Mouse (Mus musculus): ENCODE results near the gene Igtp. TPM values are rescaled to one million over a fixed set of nuclear protein-coding genes. Genes with fewer than 3 reads are reported as not detected.
"Not testable (repeated sequence)": the region's sequence is repeated elsewhere in the genome, so short reads cannot be mapped to it uniquely, and the experiment has no call there.

Gene Igtp
- polyA plus RNA-seq, 1 experiment from 2014 or later: 9.7 TPM

DNA sequence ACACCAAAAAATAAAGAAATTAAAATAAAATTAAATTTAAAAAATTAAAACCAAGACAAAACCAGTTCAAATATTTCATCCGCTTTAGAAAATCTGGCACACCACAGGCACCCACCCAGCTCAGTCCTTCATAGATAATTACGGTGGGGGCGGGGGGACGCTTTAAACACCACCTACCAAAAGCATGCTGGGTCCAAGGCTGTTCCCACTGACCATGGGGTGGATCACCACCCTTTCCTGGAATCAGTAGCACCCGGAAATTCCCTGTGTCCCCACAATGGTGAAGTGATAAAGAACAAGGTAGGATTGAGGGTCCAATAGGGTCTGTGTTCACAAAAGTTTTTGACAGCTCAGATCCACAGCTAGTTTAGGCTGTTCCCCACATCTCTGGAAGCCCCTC lies 16.5 kb downstream of the Igtp start:
- H3K9ac ChIP-seq (replicated peaks; ENCODE audit: low read depth): no peak overlapping the region; the same call in 1 of the 2 replicates
- WGBS: 63% methylated on average over 5 of the region's 5 CpGs

DNA sequence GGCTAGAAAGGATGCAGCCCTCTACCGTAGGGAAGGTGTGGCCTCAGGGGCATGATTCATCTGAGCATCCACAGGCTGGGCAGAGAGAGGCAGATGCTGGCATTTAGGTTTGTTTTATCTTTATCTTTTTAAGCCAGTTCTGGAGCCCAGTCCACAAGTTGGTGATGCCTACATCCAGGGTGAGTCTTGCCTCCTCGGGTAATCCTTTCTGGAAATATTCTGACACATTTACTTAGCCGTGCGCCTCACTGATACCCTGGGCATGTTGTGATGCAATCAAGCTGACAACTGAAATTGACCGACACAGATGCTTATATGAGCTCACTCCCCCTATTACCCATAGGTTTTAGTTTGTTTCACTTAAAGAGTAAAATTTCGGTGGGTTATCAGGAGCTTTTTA lies 17.5 kb downstream of the Igtp start:
- 74% methylated on average over 6 of the region's 6 CpGs for WGBS
- Histone ChIP-seq H3K9ac (replicated peaks; ENCODE audit: low read depth) (no peak overlapping the region), H3K4me1 (ENCODE audit: insufficient read depth, low read depth, low read length) (peaks cover 5% of the 10 kb centered on the region; the same call in 1 of the 2 replicates), H3K9me3 (ENCODE audit: low read length) (no peaks in the 10 kb centered on the region), H3K36me3 (ENCODE audit: insufficient read depth, low read length) (no peaks in the 10 kb centered on the region), H3K4me3 (ENCODE audit: low read depth, low read length) (no peak overlapping the region), H3K4me2 (replicated peaks; ENCODE audit: low read depth, low read length) (no peak overlapping the region), H3K27me3 (replicated peaks; ENCODE audit: insufficient read depth, low read length) (no peaks in the 10 kb centered on the region), H3K27ac (ENCODE audit: low read length) (no peak overlapping the region)
- no peak for DNase-seq (ENCODE audit: low spot score)
- no peak for ATAC-seq
- TF ChIP-seq CTCF (IDR thresholded peaks at IDR 0.05) (no peak), EP300 (IDR thresholded peaks at IDR 0.05) (no peak)

More for the DNA sequence above, 16.5 kb downstream of the Igtp start:
- Histone ChIP-seq H3K4me1 (ENCODE audit: insufficient read depth, low read depth, low read length) (peaks cover 5% of the 10 kb centered on the region; the same call in 1 of the 2 replicates), H3K4me3 (ENCODE audit: low read depth, low read length) (peak overlapping the region; percentile 61), H3K4me2 (replicated peaks; ENCODE audit: low read depth, low read length) (peak overlapping the region; percentile 61), H3K27ac (ENCODE audit: low read length) (no peak overlapping the region), H3K36me3 (ENCODE audit: insufficient read depth, low read length) (no peaks in the 10 kb centered on the region), H3K9me3 (ENCODE audit: low read length) (no peaks in the 10 kb centered on the region), H3K27me3 (replicated peaks; ENCODE audit: insufficient read depth, low read length) (no peaks in the 10 kb centered on the region)
- no peak for TF ChIP-seq CTCF (IDR thresholded peaks at IDR 0.05)
- no peak for TF ChIP-seq EP300 (IDR thresholded peaks at IDR 0.05)
- DNase-seq (ENCODE audit: low spot score): no peak
- no peak for ATAC-seq

DNA sequence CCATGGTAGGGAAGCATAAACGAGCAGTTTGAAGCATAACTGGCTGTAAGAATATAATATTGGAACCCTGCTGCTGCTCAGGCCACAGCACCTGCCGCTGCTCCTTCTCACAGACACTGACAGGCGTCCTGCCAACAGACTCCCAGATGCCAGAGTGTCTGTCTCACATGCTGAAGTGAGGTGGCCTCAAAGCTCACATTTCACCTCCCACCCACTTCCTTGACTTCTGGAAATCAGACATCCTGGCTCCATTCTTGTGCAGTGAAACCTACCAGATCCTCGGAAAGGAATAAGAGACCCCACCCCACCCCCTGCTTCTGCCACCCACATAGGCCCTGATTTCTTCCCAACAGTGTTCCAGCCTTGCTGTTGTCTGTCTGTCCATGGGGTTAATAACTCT lies 24.4 kb downstream of the Igtp start:
- TF ChIP-seq EP300 (IDR thresholded peaks at IDR 0.05) (no peak), CTCF (IDR thresholded peaks at IDR 0.05) (no peak)
- Histone ChIP-seq H3K36me3 (ENCODE audit: insufficient read depth, low read length) (no peaks in the 10 kb centered on the region), H3K27me3 (replicated peaks; ENCODE audit: insufficient read depth, low read length) (no peaks in the 10 kb centered on the region), H3K4me2 (replicated peaks; ENCODE audit: low read depth, low read length) (no peak overlapping the region), H3K9me3 (ENCODE audit: low read length) (no peaks in the 10 kb centered on the region), H3K4me3 (ENCODE audit: low read depth, low read length) (no peak overlapping the region), H3K27ac (ENCODE audit: low read length) (no peak overlapping the region), H3K9ac (replicated peaks; ENCODE audit: low read depth) (no peak overlapping the region), H3K4me1 (ENCODE audit: insufficient read depth, low read depth, low read length) (no peaks in the 10 kb centered on the region)
- DNase-seq (ENCODE audit: low spot score): no peak
- no peak for ATAC-seq
- WGBS: 14% methylated on average over 4 of the region's 4 CpGs

DNA sequence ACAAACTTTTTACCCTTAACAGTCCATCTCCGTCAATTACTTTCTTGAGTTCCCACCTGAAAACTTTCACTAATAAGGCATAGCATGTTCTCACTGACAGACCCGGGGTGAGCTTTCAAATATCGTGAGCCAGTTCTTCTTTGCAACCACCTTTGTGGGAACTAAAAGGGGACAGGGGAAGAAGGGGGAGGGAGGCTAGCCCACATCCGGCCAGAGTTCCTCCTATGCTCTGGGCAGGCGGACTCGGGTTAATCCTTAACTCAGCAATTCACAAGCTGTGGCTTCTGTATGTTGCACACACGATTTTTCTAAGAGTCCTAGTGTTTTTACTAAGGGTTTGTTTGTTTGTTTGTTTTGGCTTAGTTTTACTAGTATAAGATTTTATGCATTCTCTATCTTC lies 25.0 kb downstream of the Igtp start:
- H3K27me3 ChIP-seq (replicated peaks; ENCODE audit: insufficient read depth, low read length): no peaks in the 10 kb centered on the region
- no peaks in the 10 kb centered on the region for H3K36me3 ChIP-seq (ENCODE audit: insufficient read depth, low read length)
- no peak overlapping the region for H3K27ac ChIP-seq (ENCODE audit: low read length)
- no peak for TF ChIP-seq CTCF (IDR thresholded peaks at IDR 0.05)
- TF ChIP-seq EP300 (IDR thresholded peaks at IDR 0.05): no peak
- no peak overlapping the region for H3K9ac ChIP-seq (replicated peaks; ENCODE audit: low read depth)
- no peaks in the 10 kb centered on the region for H3K4me1 ChIP-seq (ENCODE audit: insufficient read depth, low read depth, low read length)
- ATAC-seq (no peak), DNase-seq (ENCODE audit: low spot score) (peak; percentile 21)
- no peak overlapping the region for H3K4me3 ChIP-seq (ENCODE audit: low read depth, low read length)
- 28% methylated on average over 7 of the region's 7 CpGs for WGBS
- no peaks in the 10 kb centered on the region for H3K9me3 ChIP-seq (ENCODE audit: low read length)
- no peak overlapping the region for H3K4me2 ChIP-seq (replicated peaks; ENCODE audit: low read depth, low read length)

DNA sequence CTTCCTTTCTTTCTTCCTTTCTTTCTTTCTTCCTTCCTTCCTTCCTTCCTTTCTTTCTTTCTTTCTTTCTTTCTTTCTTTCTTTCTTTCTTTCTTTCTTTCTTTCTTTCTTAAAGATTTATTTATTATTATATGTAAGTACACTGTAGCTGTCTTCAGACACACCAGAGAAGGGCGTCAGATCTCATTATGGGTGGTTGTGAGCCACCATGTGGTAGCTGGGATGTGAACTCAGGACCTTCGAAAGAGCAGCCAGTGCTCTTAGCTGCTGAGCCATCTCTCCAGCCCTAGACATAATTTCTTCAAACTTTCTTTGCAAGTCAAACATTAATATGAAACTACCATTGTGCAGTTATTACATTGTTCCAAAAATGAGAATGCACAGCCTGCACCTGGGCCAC lies 25.5 kb downstream of the Igtp start:
- not testable (repeated sequence) for H3K27me3 ChIP-seq (replicated peaks; ENCODE audit: insufficient read depth, low read length); H3K4me1 ChIP-seq (ENCODE audit: insufficient read depth, low read depth, low read length); DNase-seq (ENCODE audit: low spot score); ATAC-seq; H3K9ac ChIP-seq (replicated peaks; ENCODE audit: low read depth); H3K4me2 ChIP-seq (replicated peaks; ENCODE audit: low read depth, low read length); H3K27ac ChIP-seq (ENCODE audit: low read length); H3K4me3 ChIP-seq (ENCODE audit: low read depth, low read length); H3K9me3 ChIP-seq (ENCODE audit: low read length); H3K36me3 ChIP-seq (ENCODE audit: insufficient read depth, low read length)
- 68% methylated on average over 2 of the region's 2 CpGs for WGBS

DNA sequence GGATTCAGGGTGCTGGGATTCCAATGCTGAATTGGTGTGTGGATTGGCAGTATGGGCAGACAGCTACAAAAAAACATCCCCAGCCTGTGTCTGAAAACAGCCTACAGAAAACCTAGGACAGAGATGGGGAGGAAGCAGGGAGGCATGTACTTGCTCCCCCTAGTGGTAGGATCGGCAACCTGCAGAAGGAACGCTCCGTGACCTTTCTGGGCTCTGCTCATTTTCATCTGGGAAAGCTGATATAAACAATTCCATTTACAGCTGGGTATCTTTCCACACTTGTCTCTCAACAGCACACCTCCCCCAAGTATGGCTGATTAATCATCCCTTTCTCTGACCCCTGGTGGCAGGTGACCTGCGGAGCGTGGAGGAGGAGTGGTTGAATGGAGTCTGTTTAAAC lies 26.3 kb downstream of the Igtp start:
- Histone ChIP-seq H3K4me1 (ENCODE audit: insufficient read depth, low read depth, low read length) (no peaks in the 10 kb centered on the region), H3K27ac (ENCODE audit: low read length) (no peak overlapping the region), H3K9ac (replicated peaks; ENCODE audit: low read depth) (no peak overlapping the region), H3K9me3 (ENCODE audit: low read length) (no peaks in the 10 kb centered on the region), H3K36me3 (ENCODE audit: insufficient read depth, low read length) (no peaks in the 10 kb centered on the region), H3K4me2 (replicated peaks; ENCODE audit: low read depth, low read length) (no peak overlapping the region), H3K27me3 (replicated peaks; ENCODE audit: insufficient read depth, low read length) (no peaks in the 10 kb centered on the region), H3K4me3 (ENCODE audit: low read depth, low read length) (no peak overlapping the region)
- peak; percentile 97 for TF ChIP-seq CTCF (IDR thresholded peaks at IDR 0.05)
- no peak for TF ChIP-seq EP300 (IDR thresholded peaks at IDR 0.05)
- peak; percentile 86 for DNase-seq (ENCODE audit: low spot score)
- WGBS: 3% methylated on average over 5 of the region's 5 CpGs
- ATAC-seq: peak; percentile 66

DNA sequence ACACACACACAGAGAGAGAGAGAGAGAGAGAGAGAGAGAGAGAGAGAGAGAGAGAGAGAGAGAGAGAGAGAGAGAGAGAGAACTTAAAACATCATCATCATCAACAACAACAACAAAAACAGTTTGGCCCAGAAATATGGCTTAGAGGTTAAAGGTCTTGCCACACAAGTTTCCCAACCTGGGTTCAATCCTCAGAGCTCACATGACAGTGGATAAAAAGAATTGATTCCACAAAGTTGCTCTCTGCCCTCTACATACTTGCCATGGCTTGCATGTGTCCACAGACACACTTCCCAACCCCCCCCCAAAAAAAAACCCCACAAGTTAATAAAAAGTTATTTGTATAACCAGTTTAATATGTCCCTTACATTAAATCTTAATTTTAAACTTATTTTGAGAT lies 27.1 kb downstream of the Igtp start:
- H3K27ac ChIP-seq (ENCODE audit: low read length): no peak overlapping the region
- no peak for DNase-seq (ENCODE audit: low spot score)
- H3K4me1 ChIP-seq (ENCODE audit: insufficient read depth, low read depth, low read length): no peaks in the 10 kb centered on the region
- no peaks in the 10 kb centered on the region for H3K9me3 ChIP-seq (ENCODE audit: low read length)
- no peak overlapping the region for H3K4me3 ChIP-seq (ENCODE audit: low read depth, low read length)
- TF ChIP-seq EP300 (IDR thresholded peaks at IDR 0.05): no peak
- no peak for TF ChIP-seq CTCF (IDR thresholded peaks at IDR 0.05)
- ATAC-seq: no peak
- H3K4me2 ChIP-seq (replicated peaks; ENCODE audit: low read depth, low read length): no peak overlapping the region
- H3K36me3 ChIP-seq (ENCODE audit: insufficient read depth, low read length): no peaks in the 10 kb centered on the region
- H3K9ac ChIP-seq (replicated peaks; ENCODE audit: low read depth): no peak overlapping the region
- H3K27me3 ChIP-seq (replicated peaks; ENCODE audit: insufficient read depth, low read length): no peaks in the 10 kb centered on the region

DNA sequence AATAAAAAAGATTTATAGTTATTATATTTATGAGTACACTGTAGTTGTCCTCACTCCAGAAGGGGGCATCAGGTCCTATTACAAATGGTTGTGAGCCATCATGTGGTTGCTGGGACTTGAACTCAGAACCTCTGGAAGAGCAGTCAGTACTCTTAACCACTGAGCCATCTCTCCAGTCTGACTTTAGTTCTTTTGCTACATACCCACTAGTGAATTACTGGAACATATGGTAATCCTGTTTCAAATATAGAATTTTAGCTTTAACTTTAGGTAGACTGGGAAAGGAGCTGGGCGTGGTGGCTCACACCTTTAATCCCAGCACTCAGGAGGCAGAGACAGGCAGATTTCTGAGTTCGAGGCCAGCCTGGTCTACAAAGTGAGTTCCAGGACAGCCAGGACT lies 28.7 kb downstream of the Igtp start:
- ATAC-seq; H3K4me2 ChIP-seq (replicated peaks; ENCODE audit: low read depth, low read length): not testable (repeated sequence)
- 69% methylated on average over 2 of the region's 2 CpGs for WGBS

More for the DNA sequence above, 28.7 kb downstream of the Igtp start:
- not testable (repeated sequence) for H3K9me3 ChIP-seq (ENCODE audit: low read length); H3K4me1 ChIP-seq (ENCODE audit: insufficient read depth, low read depth, low read length); H3K9ac ChIP-seq (replicated peaks; ENCODE audit: low read depth); H3K27ac ChIP-seq (ENCODE audit: low read length); DNase-seq (ENCODE audit: low spot score); H3K36me3 ChIP-seq (ENCODE audit: insufficient read depth, low read length); H3K27me3 ChIP-seq (replicated peaks; ENCODE audit: insufficient read depth, low read length); H3K4me3 ChIP-seq (ENCODE audit: low read depth, low read length)

Measured in lung, postnatal 0 days (tissue).